Mouse (Mus musculus): ENCODE measurements at regions not wholly inside any gene's neighbourhood (a gene's known extent, or its start where the extent isn't known, plus 50 kb on each side); places are given as distances from the start of the nearest gene placed in this dataset.
"Not testable (repeated sequence)": the region's sequence is repeated elsewhere in the genome, so short reads cannot be mapped to it uniquely, and the experiment has no call there.

- not testable (repeated sequence) for TF ChIP-seq CTCF (IDR thresholded peaks at IDR 0.05; ENCODE audit: control insufficient read depth, insufficient read depth, insufficient replicate concordance, low read depth, low read length); POLR2A (IDR thresholded peaks at IDR 0.05; ENCODE audit: control insufficient read depth, low read depth, low read length)
Observed at GRCm38 (mm10) chr5:7732566-7732965, 227.7 kb upstream of the Steap4 start.

All from testis, adult 2 months (tissue).